Mouse (Mus musculus): ENCODE measurements around the gene Fads6. TPM values are rescaled to one million over a fixed set of nuclear protein-coding genes. Genes with fewer than 3 reads are reported as not detected.

Fads6 gene
- polyA plus RNA-seq (2014; fragmentation: Nextera tagmentation; extraction: Ambion mirVana) = 0.25 and 0.45 TPM in 2 replicates

- no peaks in the 10 kb centered on the region for H3K36me3 ChIP-seq (ENCODE audit: control insufficient read depth, insufficient read depth, low read length)
- no peak within 1 kb of the TSS for H3K27ac ChIP-seq (ENCODE audit: low read depth, low read length)
Observed at GRCm38 (mm10) chr11:115297214-115297826, at the start of gene Fads6. Gene Fads6, minus strand, starts transcription at chr11:115297663.

GRCm38 (mm10) chr11:115345515-115345914 lies 48.1 kb upstream of the Fads6 start:
- Histone ChIP-seq H3K27me3 (ENCODE audit: control insufficient read depth, insufficient read depth, low read length) (no peaks in the 10 kb centered on the region), H3K4me1 (replicated peaks; ENCODE audit: control insufficient read depth, insufficient read depth, low read length) (no peaks in the 10 kb centered on the region), H3K4me2 (ENCODE audit: low read depth, low read length, severe bottlenecking) (no peak overlapping the region), H3K9ac (ENCODE audit: low read length) (no peak overlapping the region), H3K27ac (ENCODE audit: low read depth, low read length) (no peak overlapping the region), H3K9me3 (ENCODE audit: control insufficient read depth, low read length) (no peaks in the 10 kb centered on the region), H3K36me3 (ENCODE audit: control insufficient read depth, insufficient read depth, low read length) (no peaks in the 10 kb centered on the region), H3K4me3 (ENCODE audit: low read depth, low read length) (no peak overlapping the region)
- no peak for ATAC-seq (replicated peaks; ENCODE audit: low FRiP score)
- no peak for DNase-seq (ENCODE audit: low spot score)
- 55% methylated on average over 7 of the region's 7 CpGs for WGBS

More at GRCm38 (mm10) chr11:115297214-115297826, at the start of gene Fads6:
- DNase-seq (ENCODE audit: low spot score) = peak; percentile 77
- Histone ChIP-seq H3K4me2 (ENCODE audit: low read depth, low read length, severe bottlenecking) (peak within 1 kb of the TSS; percentile 80), H3K4me1 (replicated peaks; ENCODE audit: control insufficient read depth, insufficient read depth, low read length) (no peaks in the 10 kb centered on the region; the same call in 1 of the 2 replicates), H3K27me3 (ENCODE audit: control insufficient read depth, insufficient read depth, low read length) (peaks cover 3% of the 10 kb centered on the region; the same call in 1 of the 2 replicates), H3K4me3 (ENCODE audit: low read depth, low read length) (peak within 1 kb of the TSS; percentile 36), H3K9ac (ENCODE audit: low read length) (peak within 1 kb of the TSS; percentile 53), H3K9me3 (ENCODE audit: control insufficient read depth, low read length) (no peaks in the 10 kb centered on the region)
- 1% methylated on average over 44 of the region's 44 CpGs for WGBS
- ATAC-seq (replicated peaks; ENCODE audit: low FRiP score) = peak; percentile 67

DNA sequence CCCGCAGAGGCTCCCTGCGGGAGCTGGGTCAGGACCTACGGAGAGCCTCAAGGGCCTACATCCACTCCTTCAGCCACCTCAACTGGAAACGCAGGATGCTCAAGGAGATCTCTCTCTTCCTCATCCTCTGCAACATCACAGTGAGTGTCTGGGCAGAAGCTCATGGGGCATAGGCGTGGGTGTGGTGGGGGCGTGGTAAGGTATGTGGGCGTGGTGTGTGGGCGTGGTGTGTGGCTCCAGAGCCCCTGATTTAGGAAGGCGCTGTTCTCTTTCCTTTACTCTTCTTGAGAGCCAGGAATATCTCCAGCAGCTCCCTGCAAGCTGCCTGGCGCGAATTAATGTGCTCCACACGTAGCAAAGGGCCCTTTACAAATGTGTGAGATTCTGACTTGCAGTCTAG lies 47.5 kb upstream of the Fads6 start:
- Histone ChIP-seq H3K4me3 (ENCODE audit: low read depth, low read length) (no peak overlapping the region), H3K36me3 (ENCODE audit: control insufficient read depth, insufficient read depth, low read length) (no peaks in the 10 kb centered on the region), H3K27ac (ENCODE audit: low read depth, low read length) (no peak overlapping the region), H3K27me3 (ENCODE audit: control insufficient read depth, insufficient read depth, low read length) (no peaks in the 10 kb centered on the region), H3K4me2 (ENCODE audit: low read depth, low read length, severe bottlenecking) (no peak overlapping the region), H3K4me1 (replicated peaks; ENCODE audit: control insufficient read depth, insufficient read depth, low read length) (no peaks in the 10 kb centered on the region), H3K9ac (ENCODE audit: low read length) (no peak overlapping the region), H3K9me3 (ENCODE audit: control insufficient read depth, low read length) (no peaks in the 10 kb centered on the region)
- WGBS = 12% methylated on average over 12 of the region's 12 CpGs
- DNase-seq (ENCODE audit: low spot score) = no peak
- no peak for ATAC-seq (replicated peaks; ENCODE audit: low FRiP score)

- no peaks in the 10 kb centered on the region for H3K27me3 ChIP-seq (ENCODE audit: control insufficient read depth, insufficient read depth, low read length)
- H3K9ac ChIP-seq (ENCODE audit: low read length) = no peak overlapping the region
- WGBS = 70% methylated on average over 6 of the region's 6 CpGs
- H3K4me2 ChIP-seq (ENCODE audit: low read depth, low read length, severe bottlenecking) = no peak overlapping the region
- no peaks in the 10 kb centered on the region for H3K4me1 ChIP-seq (replicated peaks; ENCODE audit: control insufficient read depth, insufficient read depth, low read length)
- DNase-seq (ENCODE audit: low spot score) (no peak), ATAC-seq (replicated peaks; ENCODE audit: low FRiP score) (no peak)
- no peak overlapping the region for H3K4me3 ChIP-seq (ENCODE audit: low read depth, low read length)
- no peaks in the 10 kb centered on the region for H3K9me3 ChIP-seq (ENCODE audit: control insufficient read depth, low read length)
- no peaks in the 10 kb centered on the region for H3K36me3 ChIP-seq (ENCODE audit: control insufficient read depth, insufficient read depth, low read length)
- no peak overlapping the region for H3K27ac ChIP-seq (ENCODE audit: low read depth, low read length)
Observed at GRCm38 (mm10) chr11:115341866-115342265, 44.4 kb upstream of the Fads6 start.

DNA sequence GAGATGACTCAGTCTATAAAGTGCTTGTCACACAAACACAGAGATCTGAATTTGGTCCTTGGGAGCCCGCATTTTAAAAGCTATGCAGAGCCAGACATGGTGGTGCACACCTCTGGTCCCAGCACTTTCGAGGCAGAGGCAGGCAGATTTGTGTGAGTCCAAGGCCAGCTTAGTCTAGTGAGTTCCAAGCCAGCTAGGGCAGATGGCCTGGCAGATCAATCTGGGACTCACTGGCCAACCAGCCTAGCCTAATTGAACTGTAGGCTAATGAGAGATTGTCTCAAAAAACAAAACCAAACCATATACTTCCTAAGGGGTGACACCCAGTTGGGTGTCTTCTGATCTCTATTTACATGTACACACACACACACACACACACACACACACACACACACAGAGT lies 43.8 kb upstream of the Fads6 start:
- WGBS = 64% methylated on average over 2 of the region's 2 CpGs
- no peak for ATAC-seq (replicated peaks; ENCODE audit: low FRiP score)
- H3K27me3 ChIP-seq (ENCODE audit: control insufficient read depth, insufficient read depth, low read length) = peaks cover 3% of the 10 kb centered on the region; the same call in 1 of the 2 replicates
- H3K4me1 ChIP-seq (replicated peaks; ENCODE audit: control insufficient read depth, insufficient read depth, low read length) = no peaks in the 10 kb centered on the region
- H3K9ac ChIP-seq (ENCODE audit: low read length) = no peak overlapping the region
- H3K36me3 ChIP-seq (ENCODE audit: control insufficient read depth, insufficient read depth, low read length) = no peaks in the 10 kb centered on the region
- H3K27ac ChIP-seq (ENCODE audit: low read depth, low read length) = no peak overlapping the region
- H3K9me3 ChIP-seq (ENCODE audit: control insufficient read depth, low read length) = no peaks in the 10 kb centered on the region
- no peak overlapping the region for H3K4me2 ChIP-seq (ENCODE audit: low read depth, low read length, severe bottlenecking)
- no peak for DNase-seq (ENCODE audit: low spot score)
- no peak overlapping the region for H3K4me3 ChIP-seq (ENCODE audit: low read depth, low read length)

DNA sequence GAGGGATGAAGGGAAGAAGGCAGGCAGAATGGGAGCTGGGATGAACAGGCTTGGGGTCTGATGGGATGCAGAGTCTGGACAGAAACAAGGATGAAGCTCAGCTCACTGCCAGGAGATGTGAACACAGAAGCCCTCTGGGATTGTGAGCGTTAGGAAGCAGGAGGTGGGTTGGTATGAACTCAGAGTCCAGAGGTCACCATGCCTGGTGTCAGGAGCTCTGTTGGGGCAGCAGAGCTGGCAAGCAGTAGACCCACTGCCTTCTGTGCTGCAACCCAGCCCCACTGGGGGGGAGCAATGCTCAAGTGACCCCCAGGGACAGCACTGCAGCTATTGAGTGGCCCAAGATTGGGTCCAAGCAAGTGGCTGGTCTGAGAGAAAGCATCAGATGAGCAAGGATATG lies 40.4 kb upstream of the Fads6 start:
- peaks cover 24% of the 10 kb centered on the region for H3K27me3 ChIP-seq (ENCODE audit: control insufficient read depth, insufficient read depth, low read length)
- H3K4me1 ChIP-seq (replicated peaks; ENCODE audit: control insufficient read depth, insufficient read depth, low read length) = peaks cover 3% of the 10 kb centered on the region; the same call in 1 of the 2 replicates
- H3K4me3 ChIP-seq (ENCODE audit: low read depth, low read length) = no peak overlapping the region
- DNase-seq (ENCODE audit: low spot score) = no peak
- H3K27ac ChIP-seq (ENCODE audit: low read depth, low read length) = no peak overlapping the region
- 58% methylated on average over 1 of the region's 1 CpGs for WGBS
- H3K36me3 ChIP-seq (ENCODE audit: control insufficient read depth, insufficient read depth, low read length) = no peaks in the 10 kb centered on the region
- no peak for ATAC-seq (replicated peaks; ENCODE audit: low FRiP score)
- no peak overlapping the region for H3K4me2 ChIP-seq (ENCODE audit: low read depth, low read length, severe bottlenecking)
- no peaks in the 10 kb centered on the region for H3K9me3 ChIP-seq (ENCODE audit: control insufficient read depth, low read length)
- no peak overlapping the region for H3K9ac ChIP-seq (ENCODE audit: low read length)

DNA sequence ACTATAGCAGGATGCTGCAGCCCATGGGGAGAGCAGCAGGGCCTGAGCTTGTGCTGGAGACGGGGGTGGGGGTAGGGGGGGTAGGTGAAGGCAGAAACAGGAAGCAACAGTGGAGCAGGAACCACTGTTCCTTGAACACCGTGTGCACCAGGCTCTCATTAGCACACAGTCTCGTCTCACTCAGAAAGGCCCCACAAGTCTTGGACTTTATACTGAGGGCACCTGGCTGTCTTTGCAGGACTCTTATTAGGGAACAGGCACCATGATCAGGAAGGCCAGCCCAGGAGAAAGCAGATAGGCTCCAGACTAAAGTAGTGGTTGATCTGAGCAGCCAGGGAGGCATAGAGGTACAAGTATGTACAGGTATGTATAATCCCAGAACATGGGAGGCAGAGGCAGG lies 39.9 kb upstream of the Fads6 start:
- ATAC-seq (replicated peaks; ENCODE audit: low FRiP score) (no peak), DNase-seq (ENCODE audit: low spot score) (no peak)
- WGBS = 62% methylated on average over 3 of the region's 3 CpGs
- Histone ChIP-seq H3K4me2 (ENCODE audit: low read depth, low read length, severe bottlenecking) (no peak overlapping the region), H3K27ac (ENCODE audit: low read depth, low read length) (no peak overlapping the region), H3K9ac (ENCODE audit: low read length) (no peak overlapping the region), H3K4me1 (replicated peaks; ENCODE audit: control insufficient read depth, insufficient read depth, low read length) (peaks cover 3% of the 10 kb centered on the region; the same call in 1 of the 2 replicates), H3K9me3 (ENCODE audit: control insufficient read depth, low read length) (no peaks in the 10 kb centered on the region), H3K36me3 (ENCODE audit: control insufficient read depth, insufficient read depth, low read length) (no peaks in the 10 kb centered on the region), H3K27me3 (ENCODE audit: control insufficient read depth, insufficient read depth, low read length) (peaks cover 24% of the 10 kb centered on the region), H3K4me3 (ENCODE audit: low read depth, low read length) (no peak overlapping the region)

GRCm38 (mm10) chr11:115336115-115336514 lies 38.7 kb upstream of the Fads6 start:
- H3K4me1 ChIP-seq (replicated peaks; ENCODE audit: control insufficient read depth, insufficient read depth, low read length) = peaks cover 3% of the 10 kb centered on the region; the same call in 1 of the 2 replicates
- H3K9ac ChIP-seq (ENCODE audit: low read length) = no peak overlapping the region
- WGBS = 18% methylated on average over 6 of the region's 6 CpGs
- no peak overlapping the region for H3K4me3 ChIP-seq (ENCODE audit: low read depth, low read length)
- no peaks in the 10 kb centered on the region for H3K9me3 ChIP-seq (ENCODE audit: control insufficient read depth, low read length)
- H3K27ac ChIP-seq (ENCODE audit: low read depth, low read length) = no peak overlapping the region
- no peaks in the 10 kb centered on the region for H3K36me3 ChIP-seq (ENCODE audit: control insufficient read depth, insufficient read depth, low read length)
- ATAC-seq (replicated peaks; ENCODE audit: low FRiP score) (no peak), DNase-seq (ENCODE audit: low spot score) (no peak)
- peaks cover 24% of the 10 kb centered on the region for H3K27me3 ChIP-seq (ENCODE audit: control insufficient read depth, insufficient read depth, low read length)
- no peak overlapping the region for H3K4me2 ChIP-seq (ENCODE audit: low read depth, low read length, severe bottlenecking)

DNA sequence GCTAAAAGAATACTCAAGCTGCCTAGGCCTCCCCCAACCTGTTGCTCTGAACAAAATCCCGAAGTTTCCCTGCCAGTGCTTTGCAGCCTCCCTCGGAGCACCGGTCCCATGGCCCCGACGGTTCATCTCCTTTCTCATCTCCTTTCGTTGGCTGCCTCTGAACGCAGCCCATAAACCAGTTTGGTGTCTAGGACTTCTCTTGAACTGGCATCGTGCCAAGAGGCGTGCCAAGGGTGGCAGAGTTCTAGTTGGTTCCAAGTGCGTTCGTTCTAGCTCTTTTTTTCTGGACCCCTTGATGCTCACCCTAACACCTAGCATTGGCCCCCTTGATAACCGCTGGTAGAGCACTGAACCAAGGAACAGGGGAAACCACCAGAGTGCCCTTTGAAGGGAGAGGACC lies 37.8 kb upstream of the Fads6 start:
- Histone ChIP-seq H3K4me3 (ENCODE audit: low read depth, low read length) (no peak overlapping the region), H3K9me3 (ENCODE audit: control insufficient read depth, low read length) (no peaks in the 10 kb centered on the region), H3K4me1 (replicated peaks; ENCODE audit: control insufficient read depth, insufficient read depth, low read length) (peaks cover 3% of the 10 kb centered on the region; the same call in 1 of the 2 replicates), H3K4me2 (ENCODE audit: low read depth, low read length, severe bottlenecking) (no peak overlapping the region), H3K36me3 (ENCODE audit: control insufficient read depth, insufficient read depth, low read length) (no peaks in the 10 kb centered on the region), H3K27me3 (ENCODE audit: control insufficient read depth, insufficient read depth, low read length) (peaks cover 24% of the 10 kb centered on the region), H3K27ac (ENCODE audit: low read depth, low read length) (no peak overlapping the region), H3K9ac (ENCODE audit: low read length) (no peak overlapping the region)
- no peak for ATAC-seq (replicated peaks; ENCODE audit: low FRiP score)
- 60% methylated on average over 12 of the region's 12 CpGs for WGBS
- no peak for DNase-seq (ENCODE audit: low spot score)
